Mouse (Mus musculus): ENCODE results near the gene 4930426L09Rik. TPM values are rescaled to one million over a fixed set of nuclear protein-coding genes. Genes with fewer than 3 reads are reported as not detected.

Gene 4930426L09Rik
- total RNA-seq, 2 experiments from 2014 or later = 0.67 to 0.79 TPM

GRCm38 (mm10) chr2:18969066-18969681, 29.0 kb upstream of the 4930426L09Rik start:
- no peak for DNase-seq (ENCODE audit: low spot score in 2 of 2)

GRCm38 (mm10) chr2:18970461-18970860, 27.7 kb upstream of the 4930426L09Rik start:
- DNase-seq (ENCODE audit: low spot score in 2 of 2) = no peak

GRCm38 (mm10) chr2:18971564-18971963, 26.6 kb upstream of the 4930426L09Rik start:
- no peak for DNase-seq (ENCODE audit: low spot score in 2 of 2)

DNA sequence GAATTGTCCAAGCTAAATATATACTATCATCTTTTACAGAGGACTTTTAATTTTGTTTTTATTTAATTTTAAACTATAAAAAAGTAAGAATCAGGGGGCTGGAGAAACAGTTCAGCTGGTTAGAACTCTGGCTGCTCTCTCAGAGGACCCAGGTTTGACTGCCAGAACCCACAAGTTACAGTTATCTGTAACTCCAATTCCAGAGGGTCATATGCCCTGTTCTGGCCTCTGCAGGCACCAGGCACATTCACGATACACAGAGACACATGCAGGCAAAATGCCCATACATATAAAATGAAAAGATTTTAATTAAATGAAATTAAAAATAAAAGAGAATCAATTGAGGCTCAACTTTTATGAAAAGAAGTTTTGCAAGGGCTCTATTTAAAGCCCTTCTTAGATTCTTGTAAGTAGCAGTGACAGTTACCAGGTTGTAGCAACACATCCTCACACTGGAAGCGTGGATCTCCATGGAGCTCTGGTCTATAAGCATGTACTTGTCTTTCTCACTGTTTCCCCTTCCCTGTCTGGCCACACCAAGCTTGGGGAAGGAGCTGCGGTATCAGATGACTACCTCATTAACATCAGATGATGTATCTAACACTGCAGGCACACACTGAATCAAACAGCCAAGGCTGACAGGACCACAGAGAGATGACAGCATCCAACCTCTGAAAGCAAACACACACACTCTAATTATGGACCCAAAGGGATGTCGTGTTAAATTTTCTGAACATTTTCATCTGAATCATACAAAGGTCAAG, 23.1 kb upstream of the 4930426L09Rik start:
- DNase-seq (ENCODE audit: low spot score in 2 of 2) = no peak

GRCm38 (mm10) chr2:18976175-18976574, 22.0 kb upstream of the 4930426L09Rik start:
- no peak for DNase-seq (ENCODE audit: low spot score in 2 of 2)

DNA sequence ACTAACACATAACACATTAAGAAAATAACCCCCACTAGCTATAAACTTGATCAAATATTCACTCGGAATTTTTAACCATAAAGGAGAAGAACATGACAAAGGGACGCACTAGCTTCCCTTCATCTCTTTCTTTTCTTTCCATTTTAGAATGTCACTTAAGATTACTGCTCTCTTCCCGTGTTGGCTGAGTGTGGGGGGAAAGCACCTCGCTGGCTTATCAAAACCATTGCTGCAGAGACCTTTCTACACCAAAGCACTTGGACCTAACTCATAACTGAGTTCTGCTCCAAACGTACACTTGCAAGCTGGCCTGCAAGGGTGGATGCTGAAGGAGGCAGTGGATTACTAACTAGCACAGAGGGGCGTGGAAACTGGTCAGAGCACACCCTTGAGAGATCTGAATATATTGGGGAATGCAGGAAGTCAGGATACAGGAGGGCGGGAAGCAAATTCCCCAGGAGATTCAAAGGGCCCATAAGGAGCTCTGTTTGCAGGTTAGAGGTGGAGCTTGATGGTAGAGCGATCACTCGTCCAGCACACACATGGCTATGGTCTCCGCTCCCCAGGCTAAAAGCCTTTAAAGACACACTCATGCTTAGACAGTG, 20.8 kb upstream of the 4930426L09Rik start:
- DNase-seq (ENCODE audit: low spot score in 2 of 2) = no peak

DNA sequence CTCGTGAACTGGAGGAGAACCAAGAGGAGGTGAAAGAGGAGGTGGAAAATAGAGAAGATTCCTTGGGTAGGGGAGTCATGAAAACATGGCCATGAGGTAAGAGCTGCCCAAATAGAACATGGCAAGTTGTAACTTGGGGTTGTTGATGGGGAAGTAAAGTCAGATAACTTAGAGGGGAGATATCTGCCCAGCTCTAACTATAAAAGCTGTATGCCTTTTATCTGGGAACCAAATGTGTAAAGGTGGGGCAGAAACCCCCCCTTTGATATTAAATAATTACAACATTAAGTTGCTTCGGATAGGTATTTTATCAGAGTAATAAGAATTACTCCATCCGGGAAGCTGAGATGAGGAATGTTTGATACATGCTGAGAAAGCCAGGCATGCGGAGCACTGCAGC, 19.1 kb upstream of the 4930426L09Rik start:
- DNase-seq (ENCODE audit: low spot score in 2 of 2) = no peak

DNA sequence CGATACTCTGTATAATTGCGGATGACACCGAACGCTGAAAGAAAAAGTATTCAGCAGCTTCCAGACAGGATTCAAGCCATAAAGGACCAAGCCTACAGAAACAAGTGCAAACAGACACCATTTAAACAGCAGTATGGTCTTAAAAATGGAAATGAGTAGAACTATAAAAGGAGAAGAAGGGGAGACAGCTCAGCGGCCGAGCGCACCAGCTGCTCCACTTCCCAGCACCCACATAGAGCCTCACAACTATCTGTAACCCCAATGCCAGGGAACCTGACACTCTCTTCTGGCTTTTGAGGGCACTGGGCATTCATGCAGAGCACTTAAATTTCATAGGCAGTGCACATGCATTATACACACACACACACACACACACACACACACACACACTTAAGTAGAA, 18.5 kb upstream of the 4930426L09Rik start:
- DNase-seq (ENCODE audit: low spot score in 2 of 2) = no peak

DNA sequence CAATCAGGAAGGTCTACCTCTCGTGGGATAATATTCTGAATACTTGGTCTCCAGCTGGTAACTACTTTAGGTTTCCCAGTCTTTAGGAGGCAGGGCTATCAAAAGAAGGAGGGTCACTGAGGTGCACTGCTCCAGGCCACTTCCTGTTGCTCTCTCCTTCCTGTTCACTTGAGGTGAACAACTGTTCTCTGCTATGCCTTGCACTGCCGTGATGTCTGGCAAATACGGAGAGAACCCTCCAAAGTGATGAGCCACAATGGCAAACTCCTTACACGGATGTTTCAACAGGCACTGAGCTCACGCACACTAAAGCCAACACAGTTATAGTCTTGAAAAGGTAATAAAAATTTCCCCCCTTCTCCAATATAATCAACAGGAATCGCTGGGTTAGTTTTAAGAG, 15.6 kb upstream of the 4930426L09Rik start:
- no peak for DNase-seq (ENCODE audit: low spot score in 2 of 2)

DNA sequence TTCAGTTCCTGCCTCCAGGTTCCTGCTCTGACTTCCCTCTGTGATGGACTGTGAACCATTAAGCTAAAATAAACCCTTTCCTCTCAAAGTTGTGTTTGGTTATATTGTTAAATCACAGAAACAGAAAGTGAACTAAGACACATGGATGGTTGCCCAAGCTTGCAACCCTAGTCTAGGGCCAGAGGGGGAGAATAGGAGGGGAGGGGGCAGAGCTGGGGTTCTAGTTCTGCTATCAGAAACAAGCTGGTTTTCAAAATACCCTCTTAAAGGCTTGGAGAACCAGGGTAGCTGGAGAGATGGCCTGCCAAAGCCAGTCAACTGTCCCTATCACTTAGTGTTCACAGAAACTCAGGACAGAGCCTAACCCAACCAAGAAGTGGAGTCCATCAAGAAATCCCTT, 14.6 kb upstream of the 4930426L09Rik start:
- DNase-seq (ENCODE audit: low spot score in 2 of 2) = no peak

DNA sequence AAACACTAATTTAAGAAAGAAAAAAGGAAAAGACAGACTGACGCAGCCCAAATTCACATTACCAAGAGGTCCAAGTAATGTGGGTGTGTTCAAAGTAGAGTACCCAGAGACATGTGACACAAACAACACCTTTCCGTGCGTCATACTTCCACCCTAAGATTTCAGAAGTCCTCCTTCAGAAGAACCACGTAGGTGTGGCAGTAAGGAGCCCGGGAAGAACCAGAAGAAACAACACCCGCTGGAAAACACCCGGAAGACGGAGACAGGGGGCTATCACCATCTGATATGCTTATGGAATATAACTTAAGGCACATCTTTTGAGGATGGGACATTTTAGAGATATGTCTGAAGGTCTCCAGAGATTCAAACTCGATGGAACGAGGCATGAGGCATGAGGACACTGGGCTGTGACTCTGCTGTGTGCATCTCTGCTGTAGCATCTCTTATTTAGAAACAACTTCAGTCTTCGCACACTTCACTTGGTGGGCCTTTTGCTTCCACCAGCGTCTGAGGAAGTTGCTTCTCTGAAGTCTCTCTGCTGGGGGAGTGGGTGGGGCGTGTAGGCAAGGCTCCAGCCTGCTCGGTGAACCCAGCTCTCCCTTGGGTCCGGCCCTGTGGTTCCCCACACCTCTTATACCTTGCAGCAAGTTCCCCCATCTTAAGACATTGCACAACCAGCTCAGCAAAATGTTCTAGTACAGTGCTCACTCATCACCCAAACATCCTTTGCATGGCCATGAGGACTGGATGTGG, 13.9 kb upstream of the 4930426L09Rik start:
- peak in 1 of 2 experiments; percentile 22 for DNase-seq (ENCODE audit: low spot score in 2 of 2)

DNA sequence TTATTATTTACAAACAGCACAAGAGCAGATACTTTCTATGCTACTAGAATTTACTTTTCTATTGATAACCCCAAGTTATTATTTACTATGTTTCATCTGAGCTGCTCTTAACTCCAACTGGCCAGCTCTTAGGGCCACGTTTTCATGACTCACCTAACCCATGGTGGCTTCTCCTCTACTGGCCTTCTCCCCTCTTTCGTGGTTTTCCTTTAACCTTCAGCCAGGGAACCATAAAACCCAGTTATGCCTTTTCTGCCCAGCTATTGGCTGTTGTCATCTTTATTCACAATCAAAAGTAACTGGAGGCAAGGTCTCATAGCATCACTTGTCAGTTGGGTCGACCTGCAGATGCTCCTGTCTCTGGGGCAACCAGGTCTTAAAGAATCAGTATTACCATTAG, 12.6 kb upstream of the 4930426L09Rik start:
- no peak for DNase-seq (ENCODE audit: low spot score in 2 of 2)

DNA sequence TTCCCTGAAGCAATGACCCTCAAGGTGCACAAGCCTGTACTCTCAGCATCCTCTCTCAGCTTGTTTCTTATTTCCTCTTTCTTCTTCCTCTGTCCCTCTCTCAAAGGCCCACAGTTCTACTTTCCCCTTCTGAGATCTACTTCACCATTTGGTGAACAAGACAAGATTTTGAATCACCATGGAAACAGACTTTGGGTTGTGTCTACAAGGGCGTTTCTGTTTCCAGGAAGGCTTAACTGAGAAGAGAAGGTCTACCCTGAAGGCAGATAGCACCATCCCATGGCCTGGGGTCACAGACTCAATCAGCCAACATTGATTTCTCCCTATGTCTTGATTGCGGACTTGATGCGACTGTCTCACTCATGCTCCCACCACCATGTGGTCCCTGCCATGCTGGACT, 9.3 kb upstream of the 4930426L09Rik start:
- no peak for DNase-seq (ENCODE audit: low spot score in 2 of 2)

DNA sequence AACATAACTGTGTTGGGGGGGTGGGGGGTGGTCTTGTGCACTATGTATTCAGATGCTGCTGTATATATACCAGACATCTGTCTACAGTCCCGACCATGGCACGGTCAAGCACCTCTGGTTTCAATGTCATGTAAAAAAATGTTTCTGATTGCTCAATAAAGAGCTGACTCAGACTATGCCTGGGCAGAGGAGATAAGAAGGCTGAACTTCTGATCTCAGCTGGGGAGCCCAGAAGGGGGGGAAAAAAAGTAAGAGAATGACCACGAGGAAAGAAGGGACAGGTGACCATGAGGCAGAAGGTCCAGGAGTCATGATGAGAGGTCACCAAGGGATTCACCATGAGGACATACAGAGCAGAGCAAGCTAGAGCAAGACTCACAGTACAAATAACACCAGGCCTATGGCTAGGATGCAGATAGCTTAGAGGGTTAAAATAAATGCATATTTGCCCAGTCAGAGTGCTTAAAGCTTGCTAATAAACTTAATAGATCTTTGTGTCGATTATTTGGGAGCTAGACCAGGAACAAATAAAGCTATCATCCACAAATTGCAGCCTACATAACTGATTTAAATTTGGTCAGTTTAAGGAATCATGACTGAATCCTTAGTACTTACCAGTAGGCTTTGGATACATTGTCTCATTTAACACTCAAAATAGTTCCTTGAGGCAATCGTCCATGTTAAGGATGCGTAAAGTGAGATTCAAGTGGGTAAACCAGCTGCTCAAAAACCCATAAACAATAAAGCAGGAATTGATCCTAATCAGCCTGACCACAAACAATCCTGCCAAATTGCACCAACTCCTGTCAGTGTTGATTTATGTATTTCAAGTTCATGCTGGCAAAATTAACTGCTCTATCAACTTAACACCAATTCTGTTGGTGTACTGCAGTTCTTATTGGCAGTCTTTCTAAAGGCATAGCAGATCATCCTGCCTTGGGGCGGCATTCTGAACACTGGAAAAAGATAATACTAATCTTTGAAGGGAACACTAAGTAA, 5.3 kb upstream of the 4930426L09Rik start:
- DNase-seq (ENCODE audit: low spot score in 2 of 2) = no peak

- DNase-seq (ENCODE audit: low spot score in 2 of 2) = peak in 1 of 2 experiments; percentile 15
Observed at GRCm38 (mm10) chr2:18996451-18997211, 1.5 kb upstream of the 4930426L09Rik start.

DNA sequence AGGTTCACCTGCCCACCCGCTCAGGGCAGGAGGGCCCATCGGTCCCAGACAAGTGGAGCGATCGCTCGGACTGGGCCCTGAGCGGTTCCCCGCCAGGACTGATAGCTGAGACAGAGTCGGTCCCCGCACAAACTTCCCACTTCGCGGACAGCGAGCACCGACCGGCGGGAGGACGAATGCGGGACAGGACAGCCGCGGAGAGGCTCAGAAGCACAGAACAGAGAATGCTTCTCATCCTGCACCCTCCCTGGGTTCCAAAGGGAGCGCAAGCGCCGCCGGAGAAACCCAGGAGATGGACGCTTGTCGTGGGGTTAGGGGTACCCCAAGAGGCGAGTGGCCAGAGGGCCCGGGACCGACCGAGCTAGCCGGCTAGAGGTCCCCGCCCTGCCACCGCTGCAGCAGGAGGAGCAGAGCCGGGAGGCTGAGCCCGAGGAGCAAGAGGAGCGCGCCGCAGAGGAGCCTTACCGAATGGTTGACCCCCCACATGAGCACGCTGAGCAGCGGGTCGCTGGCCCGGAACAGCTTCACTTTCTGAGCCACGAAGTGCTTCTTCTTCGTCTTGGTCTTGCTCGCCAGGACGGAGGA, 664 bp upstream of the 4930426L09Rik start:
- peak; percentile 37 to 61 for DNase-seq (ENCODE audit: low spot score in 2 of 2)

GRCm38 (mm10) chr2:18999395-18999794, 1.3 kb downstream of the 4930426L09Rik start:
- DNase-seq (ENCODE audit: low spot score in 2 of 2) = no peak

DNA sequence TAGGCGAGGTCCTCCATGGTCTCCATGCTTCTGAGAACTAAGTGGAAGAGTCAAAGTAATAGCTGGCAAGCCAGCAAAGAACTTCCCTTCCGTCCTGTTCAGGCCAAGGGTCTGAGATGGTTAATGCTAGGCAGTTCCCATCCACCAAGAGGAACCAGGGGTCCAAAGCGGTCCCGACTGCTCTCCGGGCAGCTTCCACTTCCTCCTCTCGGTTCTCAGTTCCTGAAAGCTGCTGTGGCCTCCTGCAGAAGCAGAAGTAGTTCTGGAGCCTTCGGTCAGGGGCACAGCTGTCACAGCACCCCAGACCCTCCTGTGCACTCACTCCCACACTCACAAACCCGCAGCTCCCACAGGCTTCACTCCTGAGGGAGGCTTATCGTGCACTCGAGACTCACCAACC, 6.7 kb downstream of the 4930426L09Rik start:
- peak in 1 of 2 experiments; percentile 38 for DNase-seq (ENCODE audit: low spot score in 2 of 2)

DNA sequence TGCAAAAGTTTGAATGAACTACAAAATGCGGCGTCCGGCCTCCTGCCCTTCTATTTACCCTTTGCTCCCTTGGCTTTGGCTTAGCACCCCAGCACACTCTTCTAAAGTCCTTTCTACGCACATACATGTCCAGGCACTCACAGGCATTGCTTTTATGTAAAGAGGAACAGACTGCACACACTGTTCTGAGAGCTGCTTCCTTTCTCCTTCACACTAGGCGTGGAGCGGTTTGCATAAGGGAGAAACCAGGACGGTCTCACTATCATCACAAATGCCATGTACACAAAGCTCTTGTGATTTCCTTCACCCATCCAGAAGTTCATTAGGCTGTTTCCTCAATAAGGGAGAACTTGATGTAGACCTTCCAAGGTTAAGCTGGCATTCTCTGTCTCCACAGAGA, 8.0 kb downstream of the 4930426L09Rik start:
- no peak for DNase-seq (ENCODE audit: low spot score in 2 of 2)
